Mouse (Mus musculus) MEL (cell line): Measurements from ENCODE around the gene Vash1.

ENCODE experiments used
- CTCF ChIP-seq, 3 experiments: IDR thresholded peaks in 2 of 3; conservative IDR thresholded peaks in 1 of 3; 2 replicates each; pipeline ENCODE4 v1.5.1; 2011 to 2012; ENCODE audit warnings: low read length in 3 of 3, low read depth in 2 of 3, mild to moderate bottlenecking in 2 of 3, improper control_type of control experiment in 1 of 3, inconsistent platforms in 1 of 3, mixed read lengths in 1 of 3, moderate library complexity in 1 of 3; ENCODE audit not compliant: control insufficient read depth in 1 of 3, insufficient read depth in 1 of 3, poor library complexity in 1 of 3, severe bottlenecking in 1 of 3
- EP300 ChIP-seq, 2 experiments: IDR thresholded peaks; 2 replicates each; pipeline ENCODE4 v1.6.1; 2011; ENCODE audit warnings: improper control_type of control experiment in 2 of 2, low read length in 2 of 2, low read depth in 1 of 2, mild to moderate bottlenecking in 1 of 2
- HCFC1 ChIP-seq: IDR thresholded peaks from 2 replicates; pipeline ENCODE4 v1.6.1; 2012; ENCODE audit warnings: low read depth, mild to moderate bottlenecking, inconsistent platforms, low read length, improper control_type of control experiment, moderate library complexity
- POLR2A ChIP-seq, 2 experiments: IDR thresholded peaks; 2 replicates each; pipeline ENCODE4 v1.6.1; 2011 to 2012; ENCODE audit warnings: low read length in 2 of 2, mild to moderate bottlenecking in 2 of 2, control low read depth in 1 of 2, improper control_type of control experiment in 1 of 2, low read depth in 1 of 2, moderate library complexity in 1 of 2; ENCODE audit not compliant: control insufficient read depth in 1 of 2, insufficient read depth in 1 of 2, poor library complexity in 1 of 2
- POLR2AphosphoS2 ChIP-seq: IDR thresholded peaks from 2 replicates; pipeline ENCODE4 v1.6.1; 2011; ENCODE audit warnings: low read length, improper control_type of control experiment
- UBTF ChIP-seq: IDR thresholded peaks from 2 replicates; pipeline ENCODE4 v1.6.1; 2012; ENCODE audit warnings: low read depth, mild to moderate bottlenecking, inconsistent platforms, low read length, improper control_type of control experiment, moderate library complexity, borderline replicate concordance; ENCODE audit not compliant: insufficient read depth
- USF1 ChIP-seq: IDR thresholded peaks from 2 replicates; pipeline ENCODE4 v1.6.1; 2014; ENCODE audit warnings: low read depth, mild to moderate bottlenecking, inconsistent platforms, low read length, improper control_type of control experiment, moderate library complexity
- USF2 ChIP-seq, 2 experiments: IDR thresholded peaks; 2 replicates each; pipeline ENCODE4 v1.6.1; 2011 to 2012; ENCODE audit warnings: improper control_type of control experiment in 2 of 2, low read length in 2 of 2, borderline replicate concordance in 1 of 2, inconsistent platforms in 1 of 2, low read depth in 1 of 2, mild to moderate bottlenecking in 1 of 2; ENCODE audit not compliant: insufficient read depth in 1 of 2

DNA sequence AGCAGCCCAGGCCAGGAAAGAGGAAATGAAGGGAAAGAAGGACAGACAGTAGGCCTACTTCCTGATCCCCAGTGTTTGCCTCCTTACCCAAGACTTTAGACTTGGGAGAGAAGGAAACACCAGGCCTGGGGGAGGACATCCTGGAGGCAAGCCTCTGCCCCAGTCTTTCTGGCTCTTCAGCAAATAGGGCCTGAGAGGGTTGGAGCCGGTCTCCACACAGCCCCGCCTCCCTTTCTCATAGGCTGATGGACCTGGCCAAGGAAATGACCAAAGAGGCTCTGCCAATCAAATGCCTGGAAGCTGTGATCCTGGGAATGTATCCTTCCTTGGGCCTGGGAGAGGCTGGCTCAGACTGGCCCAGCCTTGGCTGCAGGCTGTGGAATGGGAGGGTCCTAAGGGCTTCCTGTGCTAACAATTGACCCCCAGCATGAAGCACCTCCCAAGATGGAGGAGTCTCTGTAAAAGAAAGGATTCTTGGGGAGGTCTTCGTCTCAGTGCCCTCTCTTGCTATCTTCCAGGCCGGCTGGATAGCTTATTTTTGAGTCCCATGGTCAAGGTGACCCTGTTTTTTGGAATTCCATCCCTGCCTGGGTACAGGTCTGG lies 9.6 kb downstream of the Vash1 start:
- no peak for TF ChIP-seq USF1
- no peak for TF ChIP-seq USF2 (IDR thresholded peaks at IDR 0.05; ENCODE audit: borderline replicate concordance in 1 of 2, insufficient read depth in 1 of 2, low read depth in 1 of 2, low read length in 2 of 2)
- no peak for TF ChIP-seq CTCF (IDR thresholded peaks at IDR 0.05 in 2 of 3, conservative IDR thresholded peaks at IDR 0.05 in 1 of 3; ENCODE audit: control insufficient read depth in 1 of 3, insufficient read depth in 1 of 3, low read depth in 2 of 3, low read length in 3 of 3, poor library complexity in 1 of 3, severe bottlenecking in 1 of 3)
- no peak for TF ChIP-seq POLR2A (IDR thresholded peaks at IDR 0.05; ENCODE audit: control insufficient read depth in 1 of 2, insufficient read depth in 1 of 2, low read depth in 1 of 2, low read length in 2 of 2, poor library complexity in 1 of 2)
- TF ChIP-seq HCFC1: no peak
- no peak for TF ChIP-seq POLR2AphosphoS2
- no peak for TF ChIP-seq EP300 (IDR thresholded peaks at IDR 0.05; ENCODE audit: low read depth in 1 of 2, low read length in 2 of 2)
- TF ChIP-seq UBTF: no peak
